Mouse (Mus musculus) T-helper 17 cell (primary cell): ENCODE data around the gene Tmco4.

Experiments used
- in situ Hi-C, 2 experiments: fragments of 300-600 bp; cut with MboI, MseI; formaldehyde crosslinking; loops; 1 replicate in 1 of 2; 2 replicates in 1 of 2; pipeline ENCODE4 v1.15.1; 2025; ENCODE audit warnings: high pct_unique_total_duplicates in 2 of 2

The Tmco4 gene

GRCm38 (mm10) chr4:138972827-138973718, at the start of gene Tmco4:
TSS of gene Tmco4 (plus strand) at chr4:138972888.
- in situ Hi-C loops = loop anchor here (5.0 to 10.0 kb wide), 3 partner anchors 51 to 656 kb away; partner anchors contain the start of gene Capzb (in 1 of the 2)

DNA sequence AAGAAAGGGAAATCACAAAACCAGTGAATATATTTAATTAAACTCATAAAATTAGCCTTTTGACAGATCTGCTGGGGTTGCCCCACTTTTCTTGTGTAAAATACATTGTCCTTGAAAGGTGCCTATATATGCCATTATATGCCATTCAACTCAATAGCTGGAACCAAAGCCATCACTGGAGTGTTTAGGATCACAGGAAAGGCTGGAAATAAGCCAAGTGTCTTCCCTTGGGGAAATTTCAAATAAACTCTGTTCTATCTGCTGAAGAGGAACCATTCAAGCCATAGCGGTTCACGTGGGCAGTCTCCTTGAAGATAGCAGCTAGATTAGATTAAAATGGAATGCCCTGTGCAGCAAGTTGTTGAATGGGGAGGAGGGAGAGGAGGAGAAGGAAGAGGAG, 47.1 kb upstream of the Tmco4 start:
- in situ Hi-C loops = no loop called here

GRCm38 (mm10) chr4:138933862-138934261, 38.8 kb upstream of the Tmco4 start:
- in situ Hi-C loops = no loop called here

- in situ Hi-C loops = no loop called here
Measured at GRCm38 (mm10) chr4:138934456-138935145, 38.1 kb upstream of the Tmco4 start.

DNA sequence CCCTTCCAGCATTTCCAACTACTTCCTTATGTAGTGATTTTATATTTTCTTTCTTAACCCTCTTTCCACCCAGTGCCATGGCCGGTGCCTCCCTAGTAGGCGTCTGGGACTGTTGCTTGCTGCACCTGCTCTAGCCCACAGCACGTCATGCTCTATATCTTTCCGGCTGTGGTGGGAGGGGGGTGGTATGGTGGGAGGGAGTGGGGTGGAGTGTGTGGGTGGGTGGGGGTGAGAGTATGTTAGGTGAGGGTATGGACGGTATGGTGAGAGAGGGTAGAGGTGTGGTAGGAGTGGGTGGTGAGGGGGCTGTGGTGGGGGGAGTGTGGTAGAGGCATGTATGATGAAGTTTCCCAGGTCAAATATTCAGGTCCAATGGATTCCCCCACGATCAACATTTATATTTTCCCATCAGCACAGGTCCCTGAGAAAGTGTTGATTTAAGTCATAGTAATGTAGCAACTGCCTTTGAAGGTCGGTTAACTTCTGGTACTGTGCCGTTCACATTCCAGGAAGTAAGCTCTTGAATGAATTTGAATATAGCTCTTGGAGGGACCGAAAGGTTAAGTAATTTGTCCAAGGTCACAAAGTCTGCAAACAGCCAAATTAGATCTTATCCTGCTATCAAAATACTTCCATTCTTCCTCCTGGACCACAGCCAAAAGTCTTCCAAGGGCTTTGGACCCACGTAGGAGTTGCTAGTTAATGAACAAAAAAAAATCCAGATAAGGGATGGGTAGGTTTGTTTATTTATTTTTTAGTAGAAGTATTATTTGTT, 34.0 kb upstream of the Tmco4 start:
- in situ Hi-C loops = no loop called here

DNA sequence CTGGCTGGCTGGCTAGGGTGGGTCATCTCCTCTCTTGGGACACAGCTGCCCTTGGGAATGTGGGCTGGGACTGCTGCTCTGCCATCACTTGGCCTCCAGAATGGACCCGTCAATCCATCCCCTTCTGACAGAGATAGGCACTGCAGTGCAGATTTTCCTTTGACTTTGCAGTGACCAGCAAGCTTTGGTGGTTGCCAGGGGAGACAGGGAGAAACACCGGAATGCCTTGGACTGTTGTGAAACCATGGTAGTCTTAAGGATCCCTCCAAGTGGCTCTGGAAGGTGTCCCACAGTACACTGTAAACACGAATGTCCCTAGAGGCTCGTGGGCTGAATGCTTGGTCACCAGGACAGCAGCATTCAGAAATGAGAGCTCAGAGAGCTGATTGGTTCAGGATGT, 33.2 kb upstream of the Tmco4 start:
- in situ Hi-C loops = no loop called here

GRCm38 (mm10) chr4:138941401-138941800, 31.3 kb upstream of the Tmco4 start:
- in situ Hi-C loops = no loop called here

- in situ Hi-C loops = no loop called here
Measured at GRCm38 (mm10) chr4:138941966-138942365, 30.7 kb upstream of the Tmco4 start.

- in situ Hi-C loops = no loop called here
Measured at GRCm38 (mm10) chr4:138943730-138944129, 29.0 kb upstream of the Tmco4 start.

GRCm38 (mm10) chr4:138948257-138948656, 24.4 kb upstream of the Tmco4 start:
- in situ Hi-C loops = no loop called here

- in situ Hi-C loops = no loop called here
Measured at GRCm38 (mm10) chr4:138958612-138959011, 14.1 kb upstream of the Tmco4 start.

DNA sequence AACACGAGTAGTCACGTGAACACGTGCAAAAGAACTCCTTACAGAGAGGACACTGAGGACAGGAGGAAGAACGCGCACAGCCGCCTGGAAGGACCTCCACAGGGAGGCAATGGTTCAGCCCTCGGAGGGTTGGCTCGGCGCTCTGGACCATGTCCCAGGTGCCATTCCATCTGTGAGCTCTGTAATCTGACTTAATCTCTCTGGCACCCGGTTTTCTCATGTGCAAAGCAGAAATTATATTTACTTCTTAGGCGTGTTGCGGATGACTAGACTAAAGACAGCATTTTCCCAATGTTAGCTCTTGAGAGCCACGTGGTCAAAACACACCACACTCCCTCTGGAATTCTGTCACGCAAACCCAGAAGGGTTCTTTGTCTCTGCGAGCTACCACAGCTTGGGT, 13.6 kb upstream of the Tmco4 start:
- in situ Hi-C loops = no loop called here

DNA sequence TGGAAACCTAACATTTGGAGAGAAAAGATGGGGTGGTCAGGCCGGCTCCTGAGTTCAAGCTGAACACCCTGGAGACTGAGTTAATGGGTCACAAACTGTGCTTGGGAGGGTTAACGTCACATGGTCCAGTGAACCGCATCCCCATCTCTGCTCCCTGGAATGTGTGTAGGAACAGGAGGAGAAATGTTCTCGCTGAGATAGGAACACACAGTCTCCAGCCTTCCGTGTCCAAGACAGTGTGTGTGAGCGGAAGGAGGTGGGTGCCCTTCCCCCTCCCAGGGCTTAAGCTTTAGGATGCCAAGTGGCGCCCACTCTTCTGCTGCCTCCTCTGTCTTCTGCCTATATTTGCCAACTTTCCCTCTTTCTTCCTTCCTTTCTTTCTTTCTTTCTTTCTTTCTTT, 12.8 kb upstream of the Tmco4 start:
- in situ Hi-C loops = no loop called here

DNA sequence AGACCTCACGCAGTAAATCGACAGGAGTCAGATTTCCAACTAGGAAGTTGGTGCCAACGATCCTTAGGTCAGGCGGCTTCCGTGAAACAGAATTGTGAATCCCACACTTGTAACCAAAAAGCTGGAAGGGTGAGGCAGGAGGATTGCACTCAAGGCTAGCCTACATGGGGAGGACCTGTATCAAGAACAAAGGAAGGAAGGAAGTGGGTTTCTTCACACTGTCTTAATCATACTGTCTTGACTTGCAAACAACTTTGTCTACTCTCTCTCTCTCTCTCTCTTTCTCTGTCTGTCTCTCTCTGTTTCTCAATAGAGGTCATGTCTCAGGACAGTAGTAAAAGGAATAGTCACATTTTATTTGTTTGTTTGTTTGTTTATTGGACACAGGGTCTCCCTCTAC, 10.0 kb upstream of the Tmco4 start:
- in situ Hi-C loops = no loop called here

DNA sequence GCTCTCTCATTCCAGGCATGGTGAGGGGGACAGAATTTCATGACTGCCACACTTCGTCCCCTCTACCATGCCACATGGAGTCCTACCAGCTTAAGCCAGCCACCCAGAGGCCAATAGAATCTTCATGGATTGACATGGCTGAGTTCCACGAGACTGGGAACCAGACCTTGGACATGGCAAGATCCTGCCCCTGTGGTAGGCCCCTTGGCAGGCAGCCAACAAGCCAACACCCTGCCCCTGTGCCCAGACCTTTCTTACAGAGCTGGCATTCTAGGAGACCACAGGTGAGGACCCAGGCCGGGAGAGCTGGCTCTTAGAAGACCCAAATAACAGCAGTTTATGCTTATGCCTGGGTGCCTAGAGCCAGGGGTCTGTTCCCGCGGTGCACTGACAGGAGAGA, 6.8 kb upstream of the Tmco4 start:
- in situ Hi-C loops = no loop called here

- in situ Hi-C loops = no loop called here
Measured at GRCm38 (mm10) chr4:138966866-138967265, 5.8 kb upstream of the Tmco4 start, which contains the start of gene Rnf186. TSS of gene Rnf186 (plus strand) at chr4:138967112.

DNA sequence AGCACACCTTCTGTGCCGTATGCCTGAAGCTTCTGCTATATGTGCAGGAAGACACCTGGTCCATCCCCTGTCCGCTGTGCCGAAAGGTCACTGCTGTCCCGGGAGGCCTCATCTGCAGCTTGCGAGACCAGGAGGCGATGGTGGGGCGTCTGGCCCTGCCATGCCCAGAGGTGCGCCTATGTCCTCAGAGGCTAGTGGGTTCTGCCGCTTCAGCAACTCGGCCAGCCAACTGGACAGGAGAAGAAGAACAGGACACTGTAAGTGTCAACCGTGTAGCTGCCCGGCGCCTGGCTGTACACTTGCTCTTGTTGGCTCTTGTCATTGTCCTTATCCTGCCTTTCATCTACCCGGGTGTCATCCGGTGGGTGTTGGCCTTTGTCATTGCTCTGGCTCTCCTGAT, 5.2 kb upstream of the Tmco4 start:
- in situ Hi-C loops = no loop called here

DNA sequence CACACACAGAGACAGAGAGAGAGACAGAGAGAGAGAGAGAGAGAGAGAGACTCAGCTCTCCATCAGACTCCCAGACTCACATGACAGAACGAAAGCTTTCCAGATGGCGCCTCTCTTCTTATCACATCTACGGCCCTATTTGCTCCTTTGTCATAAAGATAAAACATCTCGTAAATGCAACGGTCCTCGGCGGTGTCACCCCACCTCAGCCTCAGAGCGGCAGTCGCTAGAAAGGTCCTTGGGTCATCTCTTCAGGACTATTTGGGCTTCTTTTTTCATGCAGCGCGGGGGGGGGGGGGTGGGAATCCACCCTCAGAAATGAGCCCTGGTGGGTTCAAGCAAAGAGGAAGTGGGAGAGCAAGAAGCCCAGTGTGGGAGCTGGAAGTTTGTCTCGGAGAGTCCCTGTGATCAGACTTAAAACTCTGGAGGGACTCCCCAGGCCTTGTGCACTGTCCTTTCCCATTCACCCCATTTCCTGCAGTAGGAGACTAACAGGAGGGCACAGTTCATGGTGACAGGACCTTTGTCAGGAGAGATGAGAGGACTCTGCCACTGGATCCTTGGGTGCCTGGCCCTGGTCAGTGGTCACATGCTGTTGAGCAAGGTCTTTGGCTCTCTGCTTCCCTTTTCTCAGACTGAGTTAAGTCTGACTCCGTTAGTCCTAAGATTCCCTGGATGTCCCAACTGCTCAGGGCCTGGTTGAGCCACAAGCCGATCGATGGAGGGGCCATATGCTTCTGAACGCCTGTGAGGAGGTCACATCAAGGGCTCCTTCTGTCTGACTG, 3.7 kb upstream of the Tmco4 start:
- in situ Hi-C loops = no loop called here

GRCm38 (mm10) chr4:138969736-138970135, 3.0 kb upstream of the Tmco4 start:
- in situ Hi-C loops = loop anchor here (5.0 to 10.0 kb wide), 3 partner anchors 47 to 652 kb away; partner anchors contain the start of gene Capzb (in 1 of the 2)

- in situ Hi-C loops = loop anchor here (5.0 to 10.0 kb wide), 3 partner anchors 49 to 654 kb away; partner anchors contain the start of gene Capzb (in 1 of the 2)
Measured at GRCm38 (mm10) chr4:138971371-138971770, 1.3 kb upstream of the Tmco4 start.
